Mouse (Mus musculus) hindbrain, postnatal 0 days (tissue): ENCODE measurements around the gene Lrrc34. TPM values are rescaled to one million over a fixed set of nuclear protein-coding genes. Genes with fewer than 3 reads are reported as not detected.

Experiments
- ATAC-seq: fragments of 200-750 bp; cut with Nextera tagmentation; 2 replicates; pipeline ENCODE4 v1.8.0; 2017; ENCODE audit warnings: mild to moderate bottlenecking, moderate TSS enrichment, moderate library complexity
- DNase-seq: peaks from one replicate; pipeline ENCODE4 v3.0.0-alpha.2; 2015; ENCODE audit warnings: low spot score
- H3K27ac ChIP-seq: fragments of 300-500 bp; sonication (generic); 2 replicates; pipeline ENCODE4 v1.5.1; 2014; ENCODE audit warnings: mild to moderate bottlenecking
- H3K27me3 ChIP-seq: fragments of 300-500 bp; sonication (generic); 2 replicates; pipeline ENCODE4 v1.6.1; 2014; ENCODE audit warnings: low read length, mixed read lengths; ENCODE audit not compliant: insufficient read depth
- H3K36me3 ChIP-seq: fragments of 300-500 bp; sonication (generic); 2 replicates; pipeline ENCODE4 v1.6.1; 2014; ENCODE audit warnings: low read length, mixed read lengths; ENCODE audit not compliant: insufficient read depth
- H3K4me1 ChIP-seq: fragments of 300-500 bp; sonication (generic); 2 replicates; pipeline ENCODE4 v1.6.1; 2014; ENCODE audit warnings: antibody characterized with exemption, low read length, mixed read lengths; ENCODE audit not compliant: insufficient read depth
- H3K4me2 ChIP-seq: fragments of 300-500 bp; sonication (generic); 2 replicates; pipeline ENCODE4 v1.6.1; 2014; ENCODE audit warnings: low read depth, mild to moderate bottlenecking, low read length, moderate library complexity, mixed read lengths
- H3K4me3 ChIP-seq: fragments of 300-500 bp; sonication (generic); 2 replicates; pipeline ENCODE4 v1.5.1; 2014; ENCODE audit warnings: low read length
- H3K9ac ChIP-seq: fragments of 300-500 bp; sonication (generic); replicated peaks from 2 replicates; pipeline ENCODE4 v1.6.1; 2014; ENCODE audit warnings: mild to moderate bottlenecking, low read length, moderate library complexity, mixed read lengths
- H3K9me3 ChIP-seq: fragments of 300-500 bp; sonication (generic); 2 replicates; pipeline ENCODE4 v1.6.1; 2016; ENCODE audit warnings: low read length, mixed read lengths
- CTCF ChIP-seq: IDR thresholded peaks from 2 replicates; pipeline ENCODE4 v1.5.1; 2016; ENCODE audit warnings: antibody characterized with exemption, control low read depth, low read depth
- WGBS: fragments of 180-500 bp; shearing (Covaris S2); extraction: QIAGEN DNeasy Blood & Tissue Kit; methylation state at CpG from one replicate; pipeline ENCODE4 v1.1.7; 2014; 5-methylcytosine and 5-hydroxymethylcytosine counted together
- polyA plus RNA-seq: library from polyadenylated mRNA; unstranded; fragments of >200 nt; fragmentation: Nextera tagmentation; extraction: Ambion mirVana; gene quantifications from 2 replicates; pipeline ENCODE4 v1.2.1, GENCODE M21; 2015
- total RNA-seq: library from RNA; depleted of rRNA; stranded (reverse); fragments of >200 nt; gene quantifications from 2 replicates; pipeline ENCODE4 v1.2.3, GENCODE M21; 2014; rRNA removed

Gene Lrrc34
- total and polyA plus RNA-seq, 2 experiments from 2014 or later = 1.4 to 1.5 TPM

- Histone ChIP-seq H3K9ac (no peak overlapping the region), H3K4me2 (no peak overlapping the region), H3K36me3 (no peaks in the 10 kb centered on the region), H3K4me1 (no peaks in the 10 kb centered on the region), H3K27ac (no peak overlapping the region), H3K9me3 (no peaks in the 10 kb centered on the region), H3K4me3 (no peak overlapping the region), H3K27me3 (no peaks in the 10 kb centered on the region)
- peak; percentile 81 for TF ChIP-seq CTCF
- WGBS = 2% methylated on average over 2 of the region's 2 CpGs
- DNase-seq (peak; percentile 86), ATAC-seq (peak; percentile 64; the same call in 1 of the 2 replicates)
Observed at GRCm38 (mm10) chr3:30592418-30592853, 55.2 kb downstream of the Lrrc34 start.

- Histone ChIP-seq H3K4me3 (no peak overlapping the region), H3K27me3 (no peaks in the 10 kb centered on the region), H3K9ac (no peak overlapping the region), H3K27ac (no peak overlapping the region), H3K36me3 (no peaks in the 10 kb centered on the region), H3K4me2 (no peak overlapping the region), H3K4me1 (no peaks in the 10 kb centered on the region), H3K9me3 (no peaks in the 10 kb centered on the region)
- 75% methylated on average over 6 of the region's 6 CpGs for WGBS
- DNase-seq = no peak
- TF ChIP-seq CTCF = no peak
- no peak for ATAC-seq
Observed at GRCm38 (mm10) chr3:30588865-30589264, 58.8 kb downstream of the Lrrc34 start.

Other genes with a start within 250 kb of the Lrrc34 start
- 6.9 and 8.3 TPM in 2 replicates for gene Mecom, start 99.9 kb downstream of the Lrrc34 start, total RNA-seq
- 4.1 and 4.5 TPM in 2 replicates for gene Mecom, start 99.9 kb downstream of the Lrrc34 start, polyA plus RNA-seq
- gene Actrt3, start 47.9 kb downstream of the Lrrc34 start, total RNA-seq = 0.18 and 0.42 TPM in 2 replicates
- 0.56 and 0.89 TPM in 2 replicates for gene Actrt3, start 47.9 kb downstream of the Lrrc34 start, polyA plus RNA-seq
- gene Mynn, start 45.8 kb downstream of the Lrrc34 start, total RNA-seq = 16.6 and 18.5 TPM in 2 replicates
- gene Mynn, start 45.8 kb downstream of the Lrrc34 start, polyA plus RNA-seq = 18.5 and 19.4 TPM in 2 replicates
- gene Lrriq4, start 3.4 kb downstream of the Lrrc34 start, total RNA-seq = 0.37 TPM in 1 of 2 replicates, not detected in the other
- gene Lrriq4, start 3.4 kb downstream of the Lrrc34 start, polyA plus RNA-seq = not detected in 2 replicates
- not detected in 2 replicates for gene Lrrc31, start 52.0 kb upstream of the Lrrc34 start, total RNA-seq
- not detected in 2 replicates for gene Lrrc31, start 52.0 kb upstream of the Lrrc34 start, polyA plus RNA-seq
- 0.32 and 0.37 TPM in 2 replicates for gene Samd7, start 98.4 kb upstream of the Lrrc34 start, total RNA-seq
- gene Samd7, start 98.4 kb upstream of the Lrrc34 start, polyA plus RNA-seq = 0.10 TPM in 1 of 2 replicates, not detected in the other
- 40.1 and 52.0 TPM in 2 replicates for gene Sec62, start 145.0 kb upstream of the Lrrc34 start, total RNA-seq
- gene Sec62, start 145.0 kb upstream of the Lrrc34 start, polyA plus RNA-seq = 120 and 129 TPM in 2 replicates
- gene Gpr160, start 208.1 kb upstream of the Lrrc34 start, total RNA-seq = 0.25 and 0.78 TPM in 2 replicates
- 2.0 and 2.3 TPM in 2 replicates for gene Gpr160, start 208.1 kb upstream of the Lrrc34 start, polyA plus RNA-seq